Mouse (Mus musculus) spleen, adult 2 months (tissue): ENCODE data around the gene Zdhhc13. TPM values are rescaled to one million over a fixed set of nuclear protein-coding genes. Genes with fewer than 3 reads are reported as not detected.

Source experiments
- DNase-seq, 2 experiments: peaks; one replicate each; pipeline versions ENCODE4 v3.0.0 to v3.0.0-alpha.2; 2012 to 2021; ENCODE audit warnings: low spot score in 2 of 2, low read depth in 1 of 2
- H3K27ac ChIP-seq: fragments of 200-500 bp; 2 replicates; pipeline ENCODE4 v1.5.1; 2012; ENCODE audit warnings: low read length, inconsistent platforms; ENCODE audit not compliant: insufficient read depth
- H3K27me3 ChIP-seq: fragments of 200-500 bp; 2 replicates; pipeline ENCODE4 v1.6.1; 2012; ENCODE audit warnings: mild to moderate bottlenecking, moderate library complexity, low read length, inconsistent platforms; ENCODE audit not compliant: control insufficient read depth, insufficient read depth
- H3K36me3 ChIP-seq: fragments of 200-500 bp; 2 replicates; pipeline ENCODE4 v1.6.1; 2012; ENCODE audit warnings: mild to moderate bottlenecking, low read length, inconsistent platforms; ENCODE audit not compliant: control insufficient read depth, insufficient read depth
- H3K4me1 ChIP-seq: fragments of 200-500 bp; 2 replicates; pipeline ENCODE4 v1.6.1; 2011; ENCODE audit warnings: inconsistent platforms; ENCODE audit not compliant: control insufficient read depth, insufficient read depth, insufficient read length
- H3K4me3 ChIP-seq: fragments of 200-500 bp; 2 replicates; pipeline ENCODE4 v1.5.1; 2011; ENCODE audit warnings: mild to moderate bottlenecking, inconsistent platforms; ENCODE audit not compliant: insufficient read depth, insufficient read length; ENCODE audit errors: extremely low read depth
- CTCF ChIP-seq: fragments of 200-500 bp; IDR thresholded peaks from 2 replicates; pipeline ENCODE4 v1.5.1; 2011; ENCODE audit warnings: mild to moderate bottlenecking, inconsistent platforms; ENCODE audit not compliant: insufficient read depth, insufficient read length, insufficient replicate concordance; ENCODE audit errors: extremely low read depth
- POLR2A ChIP-seq: fragments of 200-500 bp; IDR thresholded peaks from 2 replicates; pipeline ENCODE4 v1.6.1; 2011; ENCODE audit warnings: low read depth, low read length, inconsistent platforms
- WGBS: fragments of 180-500 bp; shearing (Covaris S2); methylation state at CpG from one replicate; pipeline ENCODE4 v1.1.7; 2018; 5-methylcytosine and 5-hydroxymethylcytosine counted together
- polyA plus RNA-seq: library from polyadenylated mRNA; depleted of rRNA; stranded (reverse); fragments of >200 nt; gene quantifications from 2 replicates; pipeline ENCODE4 v1.2.3, GENCODE M21; 2012; rRNA removed

Zdhhc13 gene
- polyA plus RNA-seq, 1 experiment: 6.9 TPM

DNA sequence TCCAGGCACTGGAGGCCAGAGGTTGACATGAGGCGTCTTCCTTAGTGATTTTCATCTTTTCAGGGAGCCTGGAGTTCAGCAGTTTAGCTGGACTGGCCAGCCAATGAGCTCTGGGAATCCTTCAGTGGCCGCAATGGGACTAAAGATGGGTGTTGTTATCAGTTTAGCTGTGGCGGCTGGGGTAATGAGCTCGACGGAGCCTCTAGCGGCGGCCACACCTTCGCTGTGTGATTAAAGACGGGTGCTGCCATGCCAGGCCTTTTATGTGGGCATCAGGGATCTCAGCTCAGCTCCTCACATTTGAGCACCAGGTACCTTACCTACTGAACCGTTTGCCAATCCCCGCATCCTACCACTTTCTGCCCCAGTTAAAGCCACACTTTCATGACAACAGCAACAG is 82.5 kb downstream of the Zdhhc13 start:
- H3K36me3 ChIP-seq: peaks cover 2% of the 10 kb centered on the region; the same call in 1 of the 2 replicates
- TF ChIP-seq CTCF (no peak), POLR2A (no peak)
- no peaks in the 10 kb centered on the region for H3K4me1 ChIP-seq
- no peak for DNase-seq
- no peaks in the 10 kb centered on the region for H3K27me3 ChIP-seq
- H3K27ac ChIP-seq: no peak overlapping the region
- WGBS: 86% methylated on average over 11 of the region's 11 CpGs
- no peak overlapping the region for H3K4me3 ChIP-seq

DNA sequence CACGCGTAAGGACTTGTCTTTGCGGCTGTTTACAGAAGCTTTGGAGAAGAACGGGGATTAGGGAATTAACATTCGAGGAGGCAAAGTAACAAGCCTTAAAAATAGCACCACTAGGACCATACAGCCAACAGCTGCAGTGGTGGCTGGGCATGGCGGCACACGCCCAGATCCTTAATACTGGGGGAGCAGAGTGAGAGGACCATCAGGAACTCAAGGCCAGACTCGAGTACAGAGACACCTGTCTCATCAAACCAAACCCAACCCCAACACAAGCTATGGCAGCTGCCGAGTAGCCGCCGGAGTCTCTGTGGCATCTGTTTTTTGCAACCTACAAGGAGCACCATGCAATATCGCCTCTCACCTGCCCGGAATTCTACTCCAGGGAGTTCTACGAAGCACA is 86.3 kb downstream of the Zdhhc13 start:
- 97% methylated on average over 14 of the region's 14 CpGs for WGBS
- no peaks in the 10 kb centered on the region for H3K27me3 ChIP-seq
- no peak overlapping the region for H3K27ac ChIP-seq
- H3K4me3 ChIP-seq: no peak overlapping the region
- no peak for DNase-seq
- no peaks in the 10 kb centered on the region; the same call in 1 of the 2 replicates for H3K36me3 ChIP-seq
- TF ChIP-seq CTCF: no peak
- no peak for TF ChIP-seq POLR2A
- H3K4me1 ChIP-seq: no peaks in the 10 kb centered on the region

DNA sequence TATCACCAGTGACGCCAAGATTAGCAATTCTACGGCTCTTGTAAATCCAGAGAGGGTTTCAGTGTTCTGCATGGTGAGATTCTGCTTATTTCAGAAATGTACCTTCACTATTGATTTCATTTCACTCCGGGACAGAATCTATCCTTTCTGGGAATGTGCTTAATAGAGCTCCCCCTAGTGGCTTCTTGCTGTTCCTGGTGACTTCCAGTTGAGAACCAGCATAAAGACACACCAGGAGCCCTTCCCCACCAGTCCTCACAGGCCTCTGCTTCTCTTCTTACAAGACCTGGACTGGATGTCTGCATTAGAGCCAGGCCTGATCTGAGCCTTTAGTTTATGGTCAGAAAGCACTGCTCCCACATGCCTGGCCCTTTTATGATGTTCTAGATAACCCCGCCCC is 87.7 kb downstream of the Zdhhc13 start:
- Histone ChIP-seq H3K36me3 (no peaks in the 10 kb centered on the region), H3K27me3 (peaks cover 4% of the 10 kb centered on the region; the same call in 1 of the 2 replicates), H3K27ac (no peak overlapping the region), H3K4me3 (no peak overlapping the region), H3K4me1 (no peaks in the 10 kb centered on the region; the same call in 1 of the 2 replicates)
- DNase-seq: peak in 1 of 2 experiments; percentile 22
- WGBS: 73% methylated on average over 4 of the region's 4 CpGs
- TF ChIP-seq CTCF (peak; percentile 19; the same call in 1 of the 2 replicates), POLR2A (no peak)

Other genes starting within 250 kb of the Zdhhc13 start
- gene Mrgprb2, start 230.9 kb upstream of the Zdhhc13 start, polyA plus RNA-seq: not detected in 2 replicates
- gene Mrgprb3, start 145.2 kb upstream of the Zdhhc13 start, polyA plus RNA-seq: not detected in 2 replicates
- gene Csrp3, start 59.0 kb downstream of the Zdhhc13 start, polyA plus RNA-seq: 0.07 TPM in 1 of 2 replicates, not detected in the other
- 5.4 and 7.9 TPM in 2 replicates for gene E2f8, start 92.6 kb downstream of the Zdhhc13 start, polyA plus RNA-seq
- 3.3 and 3.5 TPM in 2 replicates for gene Nav2, start 119.7 kb downstream of the Zdhhc13 start, polyA plus RNA-seq